Mouse (Mus musculus) c-Kit-negative CD71-positive TER-119-positive erythroid progenitor cells, embryonic 14.5 days (primary cell): ENCODE measurements at regions not wholly inside any gene's neighbourhood (a gene's known extent, or its start where the extent isn't known, plus 50 kb on each side); places are given as distances from the start of the nearest gene placed in this dataset.

Experiments used
- DNase-seq: peaks from one replicate; pipeline ENCODE4 v3.0.0-alpha.2; 2013; ENCODE audit warnings: low read depth, low spot score

DNA sequence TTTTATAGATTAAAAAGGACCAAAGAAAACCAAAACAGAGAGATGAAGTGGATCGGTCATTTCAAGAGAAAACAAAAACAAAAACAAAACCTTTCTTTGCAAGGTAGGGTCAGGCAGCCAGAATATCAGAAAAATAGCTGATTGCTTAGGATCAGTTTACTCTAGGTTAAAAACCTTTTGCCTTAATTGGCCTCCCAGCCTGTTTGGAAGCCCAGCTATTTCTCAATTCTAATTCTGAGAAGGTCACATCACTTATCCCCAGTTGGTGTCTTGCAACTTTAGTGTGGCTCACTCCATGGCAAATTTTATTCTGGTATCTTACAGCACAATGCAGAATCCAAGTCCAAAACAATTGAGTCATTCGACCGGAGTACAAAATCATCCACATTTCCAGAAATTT, 70.0 kb downstream of the 1190002N15Rik start:
- DNase-seq, result no peak

DNA sequence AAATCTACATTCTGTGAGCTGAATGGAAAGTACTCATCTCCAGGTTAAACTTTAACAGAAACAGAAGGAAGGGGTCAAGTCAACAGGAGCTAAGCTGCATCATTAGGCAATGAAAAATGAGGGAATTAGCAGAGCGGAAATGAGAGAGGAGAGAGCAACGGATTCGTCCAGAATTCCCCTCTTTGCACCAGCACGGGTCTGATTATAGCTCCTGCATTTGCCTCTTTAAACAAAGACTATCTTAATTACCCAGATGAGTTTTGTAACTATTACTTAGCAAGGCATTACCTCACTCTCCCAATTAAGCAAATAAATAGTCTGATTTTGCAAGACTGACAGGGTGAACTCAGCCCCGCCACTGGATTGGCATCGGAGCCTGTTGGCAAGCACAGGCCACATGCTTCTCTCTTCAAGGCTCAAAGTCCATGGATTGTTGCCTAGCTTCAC, 81.8 kb downstream of the 1190002N15Rik start:
- no peak for DNase-seq

GRCm38 (mm10) chr9:94455466-94455865, 82.4 kb downstream of the 1190002N15Rik start:
- no peak for DNase-seq

GRCm38 (mm10) chr9:94449911-94450310, 88.0 kb downstream of the 1190002N15Rik start:
- DNase-seq, result no peak

- no peak for DNase-seq
These were observed 91.6 kb downstream of the 1190002N15Rik start for GRCm38 (mm10) chr9:94446182-94446763.

- DNase-seq, result no peak
These were observed 93.6 kb downstream of the 1190002N15Rik start for GRCm38 (mm10) chr9:94444140-94444789.

GRCm38 (mm10) chr9:94441393-94441792, 96.5 kb downstream of the 1190002N15Rik start:
- DNase-seq, result no peak

GRCm38 (mm10) chr9:94433468-94433867, 104.4 kb downstream of the 1190002N15Rik start:
- no peak for DNase-seq

DNA sequence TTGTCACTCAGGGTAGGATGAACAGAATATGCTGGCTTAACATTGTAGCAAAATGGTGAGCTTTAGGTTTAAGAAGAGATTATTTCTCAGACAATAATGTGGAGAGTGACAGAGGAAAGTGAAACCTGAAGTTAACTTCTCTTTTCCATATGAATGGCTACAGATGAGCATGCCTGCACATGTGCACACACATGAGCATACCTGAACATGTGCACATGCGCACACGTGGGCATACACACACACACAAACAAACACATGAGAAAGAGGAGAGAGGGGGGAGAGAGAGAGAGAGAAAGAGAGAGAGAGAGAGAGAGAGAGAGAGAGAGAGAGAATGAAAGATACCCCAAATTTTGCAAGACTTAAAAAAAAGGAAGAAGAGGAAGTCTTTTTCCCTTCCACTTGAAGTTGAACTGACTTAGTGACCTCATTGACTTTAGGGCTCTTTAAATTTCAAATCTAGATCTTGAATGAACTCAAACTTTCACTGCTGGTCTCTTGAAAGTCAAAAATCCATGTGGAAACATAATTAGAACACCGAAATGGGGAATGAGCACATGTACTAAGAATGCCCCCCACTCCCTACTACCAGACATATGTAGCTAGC, 105.6 kb downstream of the 1190002N15Rik start:
- no peak for DNase-seq

GRCm38 (mm10) chr9:94431540-94431939, 106.3 kb downstream of the 1190002N15Rik start:
- peak; percentile 35 for DNase-seq

GRCm38 (mm10) chr9:94430996-94431395, 106.9 kb downstream of the 1190002N15Rik start:
- no peak for DNase-seq

- no peak for DNase-seq
These were observed 111.1 kb downstream of the 1190002N15Rik start for GRCm38 (mm10) chr9:94426740-94427139.

- DNase-seq, result no peak
These were observed 112.1 kb downstream of the 1190002N15Rik start for GRCm38 (mm10) chr9:94425804-94426203.

- no peak for DNase-seq
These were observed 113.3 kb downstream of the 1190002N15Rik start for GRCm38 (mm10) chr9:94424438-94425135.

DNA sequence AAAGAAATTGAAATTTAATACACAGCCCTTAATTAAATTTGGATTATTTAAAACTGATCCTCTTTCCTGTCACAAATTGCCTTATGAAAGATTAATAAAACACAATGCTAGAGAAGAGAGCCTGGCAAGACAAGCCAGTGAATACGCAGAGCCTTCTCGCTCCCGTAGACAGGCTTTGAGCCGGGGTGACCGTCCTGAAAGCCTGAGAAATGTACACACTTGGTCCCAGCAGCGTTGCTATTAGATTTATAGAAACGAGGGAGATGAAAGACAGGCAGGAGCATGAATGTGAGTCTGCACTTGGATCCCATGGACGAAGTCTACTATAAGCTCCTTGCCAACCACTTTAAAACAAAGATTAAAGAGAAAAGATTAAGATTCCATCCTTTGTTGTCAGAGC, 127.3 kb downstream of the 1190002N15Rik start:
- no peak for DNase-seq

DNA sequence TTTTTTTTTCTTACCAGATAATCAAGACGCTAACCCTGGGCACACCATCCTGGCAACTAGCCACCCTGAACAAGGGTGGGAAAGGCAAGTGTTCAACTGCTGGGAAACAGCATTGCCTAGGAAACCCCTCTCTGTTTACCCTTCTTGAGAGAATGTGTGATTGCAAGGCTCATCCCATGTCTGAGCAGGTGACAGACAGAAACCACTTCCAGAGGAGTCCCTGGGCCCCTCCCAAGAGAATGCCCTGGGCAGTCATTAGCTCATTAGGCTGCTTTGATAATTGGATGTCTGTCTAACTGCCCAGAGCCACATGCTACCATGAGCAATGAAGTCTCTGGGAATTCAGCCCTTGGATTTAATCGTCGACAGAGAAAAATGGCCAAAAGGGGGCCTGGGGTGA, 127.8 kb downstream of the 1190002N15Rik start:
- DNase-seq, result no peak

GRCm38 (mm10) chr9:94408635-94409323, 129.1 kb downstream of the 1190002N15Rik start:
- no peak for DNase-seq

GRCm38 (mm10) chr9:94407671-94408070, 130.2 kb downstream of the 1190002N15Rik start:
- DNase-seq, result no peak

- no peak for DNase-seq
These were observed 133.3 kb downstream of the 1190002N15Rik start for GRCm38 (mm10) chr9:94404551-94404950.

- no peak for DNase-seq
These were observed 137.3 kb downstream of the 1190002N15Rik start for GRCm38 (mm10) chr9:94400596-94400995.

DNA sequence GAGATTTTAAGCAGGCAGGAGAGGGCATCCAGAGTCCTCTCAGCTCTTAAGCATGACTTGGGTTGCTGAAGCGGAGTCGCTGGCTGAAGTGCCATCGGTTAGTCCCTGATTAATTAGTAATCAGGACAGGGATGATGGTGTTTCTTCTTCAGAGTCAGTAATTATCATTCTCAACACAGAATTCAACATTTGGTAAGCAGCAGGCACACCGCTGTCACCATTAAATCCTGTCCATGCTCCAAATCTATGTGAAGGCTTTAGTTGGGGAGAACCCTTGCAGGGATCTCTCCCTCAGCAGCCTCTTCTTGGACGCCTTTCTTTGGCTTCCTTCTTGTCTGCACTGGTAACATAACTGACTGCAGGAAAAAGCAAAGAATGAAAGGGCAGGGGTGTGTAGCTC, 142.7 kb downstream of the 1190002N15Rik start:
- DNase-seq, result no peak

- no peak for DNase-seq
These were observed 151.7 kb downstream of the 1190002N15Rik start for GRCm38 (mm10) chr9:94386190-94386589.
